Mouse (Mus musculus): ENCODE measurements around the gene Dok4. TPM values are rescaled to one million over a fixed set of nuclear protein-coding genes. Genes with fewer than 3 reads are reported as not detected.
A peak's percentile ranks its signal among the peaks of the same experiment; 100 is the strongest.
"Not testable (repeated sequence)": the region's sequence is repeated elsewhere in the genome, so short reads cannot be mapped to it uniquely, and the experiment has no call there.

Gene Dok4
- polyA plus RNA-seq, 1 experiment = 11.8 TPM

DNA sequence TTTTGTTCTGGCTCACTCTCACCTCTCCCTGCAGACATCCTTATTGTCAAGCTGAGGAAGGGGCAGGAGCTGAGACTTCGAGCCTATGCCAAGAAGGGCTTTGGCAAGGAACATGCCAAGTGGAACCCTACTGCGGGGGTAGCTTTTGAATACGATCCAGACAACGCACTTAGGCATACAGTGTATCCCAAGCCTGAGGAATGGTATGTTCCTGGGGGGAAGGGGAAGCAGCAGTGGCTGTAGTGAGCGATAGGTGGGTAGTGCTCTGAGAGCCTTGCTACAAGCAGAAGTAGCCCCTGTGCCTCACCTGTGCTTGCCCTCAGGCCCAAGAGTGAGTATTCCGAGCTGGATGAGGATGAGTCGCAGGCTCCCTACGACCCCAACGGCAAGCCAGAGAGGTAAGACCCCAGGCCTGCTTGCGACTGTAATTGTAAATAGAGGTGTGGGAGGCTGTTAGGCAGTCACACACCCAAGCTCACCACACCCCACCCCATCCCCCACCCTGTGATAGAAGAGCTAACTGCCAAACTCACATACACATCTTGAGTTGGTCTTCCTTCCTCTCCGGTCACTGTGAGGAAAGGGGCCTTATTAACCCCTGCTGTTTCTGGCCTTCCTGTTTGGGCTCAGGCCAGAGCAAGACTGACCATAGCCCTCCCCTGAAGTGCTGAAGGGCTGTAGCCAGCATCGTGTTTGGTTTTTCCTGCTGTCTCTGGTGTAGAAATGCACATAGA is 13.5 kb downstream of the Dok4 start:
- no peak overlapping the region for H3K4me3 ChIP-seq (replicated peaks)
- H3K36me3 ChIP-seq (ENCODE audit: control insufficient read depth) = peaks cover 90% of the 10 kb centered on the region
- H3K9me3 ChIP-seq (ENCODE audit: control insufficient read depth, low read length) = no peaks in the 10 kb centered on the region
- no peaks in the 10 kb centered on the region for H3K27me3 ChIP-seq (ENCODE audit: control insufficient read depth)
- peaks cover 79% of the 10 kb centered on the region for H3K4me1 ChIP-seq (ENCODE audit: control insufficient read depth)
- TF ChIP-seq TAL1 (IDR thresholded peaks at IDR 0.05; ENCODE audit: low read length) = no peak
- no peak for TF ChIP-seq GATA1 (IDR thresholded peaks at IDR 0.05; ENCODE audit: low read length)

DNA sequence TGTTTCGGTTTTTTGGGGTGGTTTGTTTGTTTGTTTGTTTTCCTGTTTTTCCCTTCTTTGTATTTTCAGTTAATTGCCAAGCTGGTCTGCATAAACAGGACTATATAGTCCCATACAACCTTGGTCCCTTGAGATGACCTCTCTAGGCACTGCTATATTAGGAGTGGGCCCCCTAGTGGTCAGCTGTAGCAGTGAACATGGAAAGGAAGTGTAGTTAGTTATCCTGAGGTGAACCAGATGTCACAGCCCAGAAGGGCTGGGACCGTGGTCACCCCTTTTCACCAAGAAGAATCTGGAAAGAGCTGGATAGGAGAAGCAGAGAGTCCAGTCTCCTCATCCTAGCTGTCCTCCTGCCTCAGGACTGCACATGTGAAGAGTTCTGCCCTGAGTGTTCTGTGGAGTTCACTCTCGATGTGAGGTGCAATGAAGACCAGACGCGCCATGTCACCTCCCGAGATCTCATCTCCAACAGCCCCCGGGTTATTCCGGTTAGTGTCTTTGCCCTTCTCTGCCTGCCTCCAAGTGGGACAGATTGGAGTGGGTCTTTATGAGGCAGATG is 14.7 kb downstream of the Dok4 start:
- no peak for TF ChIP-seq TAL1 (IDR thresholded peaks at IDR 0.05; ENCODE audit: low read length)
- TF ChIP-seq GATA1 (IDR thresholded peaks at IDR 0.05; ENCODE audit: low read length) = no peak
- no peaks in the 10 kb centered on the region for H3K9me3 ChIP-seq (ENCODE audit: control insufficient read depth, low read length)
- no peak overlapping the region for H3K4me3 ChIP-seq (replicated peaks)
- peaks cover 76% of the 10 kb centered on the region for H3K4me1 ChIP-seq (ENCODE audit: control insufficient read depth)
- H3K36me3 ChIP-seq (ENCODE audit: control insufficient read depth) = peaks cover 77% of the 10 kb centered on the region
- H3K27me3 ChIP-seq (ENCODE audit: control insufficient read depth) = no peaks in the 10 kb centered on the region

- no peak for TF ChIP-seq GATA1 (IDR thresholded peaks at IDR 0.05; ENCODE audit: low read length)
- TF ChIP-seq TAL1 (IDR thresholded peaks at IDR 0.05; ENCODE audit: low read length) = no peak
- Histone ChIP-seq H3K27me3 (ENCODE audit: control insufficient read depth) (no peaks in the 10 kb centered on the region), H3K4me3 (replicated peaks) (peak within 1 kb of the TSS; percentile 88), H3K4me1 (ENCODE audit: control insufficient read depth) (peaks cover 42% of the 10 kb centered on the region), H3K9me3 (ENCODE audit: control insufficient read depth, low read length) (no peaks in the 10 kb centered on the region), H3K36me3 (ENCODE audit: control insufficient read depth) (peaks cover 68% of the 10 kb centered on the region)
Observed at GRCm38 (mm10) chr8:94857346-94858173, 18.6 kb downstream of the Dok4 start, which contains the start of gene Polr2c. Gene Polr2c, plus strand, starts transcription at chr8:94857450.

- H3K27me3 ChIP-seq (ENCODE audit: control insufficient read depth) = no peaks in the 10 kb centered on the region
- peaks cover 68% of the 10 kb centered on the region for H3K36me3 ChIP-seq (ENCODE audit: control insufficient read depth)
- peaks cover 37% of the 10 kb centered on the region for H3K4me1 ChIP-seq (ENCODE audit: control insufficient read depth)
- peak overlapping the region; percentile 88 for H3K4me3 ChIP-seq (replicated peaks)
- no peak for TF ChIP-seq GATA1 (IDR thresholded peaks at IDR 0.05; ENCODE audit: low read length)
- H3K9me3 ChIP-seq (ENCODE audit: control insufficient read depth, low read length) = no peaks in the 10 kb centered on the region
Observed at GRCm38 (mm10) chr8:94857011-94857345, 19.2 kb downstream of the Dok4 start.

DNA sequence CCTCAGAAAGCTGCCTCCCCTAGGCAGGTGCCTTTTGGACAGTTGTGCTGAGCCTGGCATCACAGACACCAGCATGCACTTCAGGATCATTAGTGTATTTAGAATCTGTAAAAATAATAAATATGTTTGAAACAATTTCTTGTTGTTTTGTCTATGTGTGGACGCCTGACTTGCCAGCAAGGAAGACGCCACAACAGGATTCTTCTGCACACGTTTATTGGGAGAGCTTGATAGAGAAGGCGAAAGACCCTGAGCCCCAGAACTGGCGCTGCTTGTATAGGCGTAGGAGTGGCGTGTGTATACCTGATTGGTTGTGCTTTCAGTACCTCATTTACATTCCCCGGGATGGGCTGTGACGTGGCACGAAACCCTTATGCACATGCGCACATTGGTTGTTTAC is 21.4 kb downstream of the Dok4 start:
- not testable (repeated sequence) for H3K9me3 ChIP-seq (ENCODE audit: control insufficient read depth, low read length); H3K4me3 ChIP-seq (replicated peaks); H3K27me3 ChIP-seq (ENCODE audit: control insufficient read depth)
- Histone ChIP-seq H3K36me3 (ENCODE audit: control insufficient read depth) (peaks cover 66% of the 10 kb centered on the region), H3K4me1 (ENCODE audit: control insufficient read depth) (peaks cover 23% of the 10 kb centered on the region)

- Histone ChIP-seq H3K27me3 (ENCODE audit: control insufficient read depth) (no peaks in the 10 kb centered on the region), H3K4me1 (ENCODE audit: control insufficient read depth) (no peaks in the 10 kb centered on the region), H3K4me3 (replicated peaks) (no peak overlapping the region), H3K9me3 (ENCODE audit: control insufficient read depth, low read length) (no peaks in the 10 kb centered on the region), H3K36me3 (ENCODE audit: control insufficient read depth) (peaks cover 92% of the 10 kb centered on the region)
- no peak for TF ChIP-seq GATA1 (IDR thresholded peaks at IDR 0.05; ENCODE audit: low read length)
- no peak for TF ChIP-seq TAL1 (IDR thresholded peaks at IDR 0.05; ENCODE audit: low read length)
Observed at GRCm38 (mm10) chr8:94850049-94850448, 26.1 kb downstream of the Dok4 start.

DNA sequence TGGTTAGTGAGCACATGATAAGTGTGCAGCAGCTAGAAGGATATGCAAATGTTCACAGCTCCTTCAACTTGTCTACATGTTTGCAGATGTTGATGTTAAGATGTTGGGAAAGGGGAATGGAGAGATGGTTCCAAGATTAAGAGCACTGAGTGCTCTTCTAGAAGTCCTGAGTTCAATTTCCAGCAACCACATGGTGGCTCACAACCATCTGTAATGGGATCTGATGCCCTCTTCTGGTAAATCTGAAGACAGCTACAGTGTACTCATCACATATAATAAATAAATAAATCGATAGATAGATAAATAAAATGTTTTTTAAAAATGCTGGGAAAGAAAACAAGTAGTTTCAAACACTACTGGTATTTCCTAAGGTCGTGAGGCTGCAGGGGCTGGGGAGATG is 34.9 kb downstream of the Dok4 start:
- peaks cover 47% of the 10 kb centered on the region for H3K36me3 ChIP-seq (ENCODE audit: control insufficient read depth)
- TF ChIP-seq TAL1 (IDR thresholded peaks at IDR 0.05; ENCODE audit: low read length) = no peak
- no peak for TF ChIP-seq GATA1 (IDR thresholded peaks at IDR 0.05; ENCODE audit: low read length)
- no peak overlapping the region for H3K4me3 ChIP-seq (replicated peaks)
- peaks cover 26% of the 10 kb centered on the region for H3K4me1 ChIP-seq (ENCODE audit: control insufficient read depth)
- H3K27me3 ChIP-seq (ENCODE audit: control insufficient read depth) = no peaks in the 10 kb centered on the region
- no peaks in the 10 kb centered on the region for H3K9me3 ChIP-seq (ENCODE audit: control insufficient read depth, low read length)

DNA sequence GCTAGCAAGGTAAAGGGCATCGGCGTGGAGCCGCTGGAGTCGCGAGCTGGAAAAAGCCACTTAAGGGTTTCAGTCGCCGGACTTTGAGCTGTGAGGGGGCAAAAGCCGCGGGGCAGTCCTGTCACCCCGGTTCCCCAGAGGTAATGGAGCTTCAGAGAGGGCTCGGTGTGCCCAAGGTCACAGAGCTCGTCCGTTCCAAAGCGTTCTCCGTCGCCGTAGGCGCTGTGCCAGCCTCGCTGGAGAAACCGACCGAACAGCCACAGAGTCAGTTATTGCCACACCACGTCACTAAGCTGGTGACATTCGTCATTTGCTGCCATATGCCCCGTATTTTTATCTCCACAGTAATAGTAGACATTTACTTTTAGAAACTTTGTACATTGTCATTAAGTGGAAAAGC is 37.5 kb downstream of the Dok4 start:
- H3K27me3 ChIP-seq (ENCODE audit: control insufficient read depth) = no peaks in the 10 kb centered on the region
- peak overlapping the region; percentile 70 for H3K4me3 ChIP-seq (replicated peaks)
- no peaks in the 10 kb centered on the region for H3K9me3 ChIP-seq (ENCODE audit: control insufficient read depth, low read length)
- H3K4me1 ChIP-seq (ENCODE audit: control insufficient read depth) = peaks cover 35% of the 10 kb centered on the region
- TF ChIP-seq GATA1 (IDR thresholded peaks at IDR 0.05; ENCODE audit: low read length) = no peak
- TF ChIP-seq TAL1 (IDR thresholded peaks at IDR 0.05; ENCODE audit: low read length) = no peak
- H3K36me3 ChIP-seq (ENCODE audit: control insufficient read depth) = peaks cover 29% of the 10 kb centered on the region

All from erythroblast, embryonic 14.5 days (primary cell).